Mouse (Mus musculus): ENCODE measurements at regions not wholly inside any gene's neighbourhood (a gene's known extent, or its start where the extent isn't known, plus 50 kb on each side); places are given as distances from the start of the nearest gene placed in this dataset.

- Histone ChIP-seq H3K27ac (ENCODE audit: low read length) (no peak overlapping the region), H3K9me3 (replicated peaks; ENCODE audit: control insufficient read depth, low read length) (no peaks in the 10 kb centered on the region), H3K4me1 (ENCODE audit: control insufficient read depth, low read depth, low read length) (no peaks in the 10 kb centered on the region), H3K36me3 (ENCODE audit: control insufficient read depth, insufficient read depth) (no peaks in the 10 kb centered on the region), H3K4me2 (ENCODE audit: low read depth, low read length) (no peak overlapping the region), H3K4me3 (ENCODE audit: low read depth, low read length) (no peak overlapping the region), H3K27me3 (ENCODE audit: control insufficient read depth, insufficient read depth, low read depth, low read length) (no peaks in the 10 kb centered on the region), H3K9ac (ENCODE audit: low read depth, low read length) (no peak overlapping the region)
- 46% methylated on average over 3 of the region's 3 CpGs for WGBS (ENCODE audit: insufficient replicate concordance)
- no peak for ATAC-seq (ENCODE audit: low read depth)
Measured at GRCm38 (mm10) chr1:88602241-88602640, 92.4 kb upstream of the Glrp1 start.

GRCm38 (mm10) chr1:88601801-88602200 lies 91.9 kb upstream of the Glrp1 start:
- H3K4me1 ChIP-seq (ENCODE audit: control insufficient read depth, low read depth, low read length): no peaks in the 10 kb centered on the region
- ATAC-seq (ENCODE audit: low read depth): no peak
- H3K4me2 ChIP-seq (ENCODE audit: low read depth, low read length): no peak overlapping the region
- no peaks in the 10 kb centered on the region for H3K9me3 ChIP-seq (replicated peaks; ENCODE audit: control insufficient read depth, low read length)
- no peaks in the 10 kb centered on the region for H3K27me3 ChIP-seq (ENCODE audit: control insufficient read depth, insufficient read depth, low read depth, low read length)
- no peak overlapping the region for H3K4me3 ChIP-seq (ENCODE audit: low read depth, low read length)
- 62% methylated on average over 8 of the region's 8 CpGs for WGBS (ENCODE audit: insufficient replicate concordance)
- H3K27ac ChIP-seq (ENCODE audit: low read length): no peak overlapping the region
- no peak overlapping the region for H3K9ac ChIP-seq (ENCODE audit: low read depth, low read length)
- no peaks in the 10 kb centered on the region for H3K36me3 ChIP-seq (ENCODE audit: control insufficient read depth, insufficient read depth)

- Histone ChIP-seq H3K36me3 (ENCODE audit: control insufficient read depth, insufficient read depth) (no peaks in the 10 kb centered on the region), H3K4me2 (ENCODE audit: low read depth, low read length) (no peak overlapping the region), H3K4me3 (ENCODE audit: low read depth, low read length) (no peak overlapping the region), H3K9ac (ENCODE audit: low read depth, low read length) (no peak overlapping the region), H3K27ac (ENCODE audit: low read length) (no peak overlapping the region), H3K4me1 (ENCODE audit: control insufficient read depth, low read depth, low read length) (no peaks in the 10 kb centered on the region), H3K9me3 (replicated peaks; ENCODE audit: control insufficient read depth, low read length) (no peaks in the 10 kb centered on the region), H3K27me3 (ENCODE audit: control insufficient read depth, insufficient read depth, low read depth, low read length) (no peaks in the 10 kb centered on the region)
- 62% methylated on average over 1 of the region's 1 CpGs for WGBS (ENCODE audit: insufficient replicate concordance)
- peak; percentile 73 for ATAC-seq (ENCODE audit: low read depth)
Measured at GRCm38 (mm10) chr1:88600145-88600544, 90.3 kb upstream of the Glrp1 start.

GRCm38 (mm10) chr1:88594484-88595254 lies 84.8 kb upstream of the Glrp1 start:
- no peak overlapping the region for H3K27ac ChIP-seq (ENCODE audit: low read length)
- H3K4me2 ChIP-seq (ENCODE audit: low read depth, low read length): no peak overlapping the region
- H3K4me1 ChIP-seq (ENCODE audit: control insufficient read depth, low read depth, low read length): no peaks in the 10 kb centered on the region
- no peaks in the 10 kb centered on the region for H3K36me3 ChIP-seq (ENCODE audit: control insufficient read depth, insufficient read depth)
- H3K4me3 ChIP-seq (ENCODE audit: low read depth, low read length): no peak overlapping the region
- H3K27me3 ChIP-seq (ENCODE audit: control insufficient read depth, insufficient read depth, low read depth, low read length): no peaks in the 10 kb centered on the region
- no peaks in the 10 kb centered on the region for H3K9me3 ChIP-seq (replicated peaks; ENCODE audit: control insufficient read depth, low read length)
- H3K9ac ChIP-seq (ENCODE audit: low read depth, low read length): no peak overlapping the region
- 51% methylated on average over 9 of the region's 9 CpGs for WGBS (ENCODE audit: insufficient replicate concordance)
- ATAC-seq (ENCODE audit: low read depth): no peak

- Histone ChIP-seq H3K4me3 (ENCODE audit: low read depth, low read length) (no peak overlapping the region), H3K9ac (ENCODE audit: low read depth, low read length) (no peak overlapping the region), H3K27ac (ENCODE audit: low read length) (no peak overlapping the region), H3K36me3 (ENCODE audit: control insufficient read depth, insufficient read depth) (no peaks in the 10 kb centered on the region), H3K27me3 (ENCODE audit: control insufficient read depth, insufficient read depth, low read depth, low read length) (no peaks in the 10 kb centered on the region), H3K4me1 (ENCODE audit: control insufficient read depth, low read depth, low read length) (no peaks in the 10 kb centered on the region), H3K9me3 (replicated peaks; ENCODE audit: control insufficient read depth, low read length) (no peaks in the 10 kb centered on the region), H3K4me2 (ENCODE audit: low read depth, low read length) (no peak overlapping the region)
- 71% methylated on average over 6 of the region's 6 CpGs for WGBS (ENCODE audit: insufficient replicate concordance)
- no peak for ATAC-seq (ENCODE audit: low read depth)
Measured at GRCm38 (mm10) chr1:88592036-88592435, 82.2 kb upstream of the Glrp1 start.

- no peak overlapping the region for H3K9ac ChIP-seq (ENCODE audit: low read depth, low read length)
Measured at GRCm38 (mm10) chr1:88590802-88591380, 81.0 kb upstream of the Glrp1 start.

GRCm38 (mm10) chr1:88588747-88589146 lies 78.9 kb upstream of the Glrp1 start:
- Histone ChIP-seq H3K27me3 (ENCODE audit: control insufficient read depth, insufficient read depth, low read depth, low read length) (no peaks in the 10 kb centered on the region), H3K27ac (ENCODE audit: low read length) (no peak overlapping the region), H3K9me3 (replicated peaks; ENCODE audit: control insufficient read depth, low read length) (no peaks in the 10 kb centered on the region), H3K4me2 (ENCODE audit: low read depth, low read length) (no peak overlapping the region), H3K4me1 (ENCODE audit: control insufficient read depth, low read depth, low read length) (no peaks in the 10 kb centered on the region), H3K9ac (ENCODE audit: low read depth, low read length) (no peak overlapping the region), H3K36me3 (ENCODE audit: control insufficient read depth, insufficient read depth) (no peaks in the 10 kb centered on the region), H3K4me3 (ENCODE audit: low read depth, low read length) (no peak overlapping the region)
- WGBS (ENCODE audit: insufficient replicate concordance): 29% methylated on average over 1 of the region's 1 CpGs
- ATAC-seq (ENCODE audit: low read depth): no peak

More at GRCm38 (mm10) chr1:88590802-88591380, 81.0 kb upstream of the Glrp1 start:
- Histone ChIP-seq H3K27ac (ENCODE audit: low read length) (no peak overlapping the region), H3K4me1 (ENCODE audit: control insufficient read depth, low read depth, low read length) (no peaks in the 10 kb centered on the region), H3K36me3 (ENCODE audit: control insufficient read depth, insufficient read depth) (no peaks in the 10 kb centered on the region), H3K27me3 (ENCODE audit: control insufficient read depth, insufficient read depth, low read depth, low read length) (no peaks in the 10 kb centered on the region), H3K4me3 (ENCODE audit: low read depth, low read length) (no peak overlapping the region), H3K9me3 (replicated peaks; ENCODE audit: control insufficient read depth, low read length) (no peaks in the 10 kb centered on the region), H3K4me2 (ENCODE audit: low read depth, low read length) (no peak overlapping the region)
- ATAC-seq (ENCODE audit: low read depth): no peak
- 64% methylated on average over 9 of the region's 9 CpGs for WGBS (ENCODE audit: insufficient replicate concordance)

- H3K27ac ChIP-seq (ENCODE audit: low read length): peak overlapping the region; percentile 37; the same call in 1 of the 2 replicates
- H3K9ac ChIP-seq (ENCODE audit: low read depth, low read length): no peak overlapping the region
- no peaks in the 10 kb centered on the region for H3K36me3 ChIP-seq (ENCODE audit: control insufficient read depth, insufficient read depth)
- H3K4me1 ChIP-seq (ENCODE audit: control insufficient read depth, low read depth, low read length): no peaks in the 10 kb centered on the region
- peak; percentile 74 for ATAC-seq (ENCODE audit: low read depth)
- no peaks in the 10 kb centered on the region for H3K9me3 ChIP-seq (replicated peaks; ENCODE audit: control insufficient read depth, low read length)
- WGBS (ENCODE audit: insufficient replicate concordance): 19% methylated on average over 13 of the region's 13 CpGs
- no peaks in the 10 kb centered on the region for H3K27me3 ChIP-seq (ENCODE audit: control insufficient read depth, insufficient read depth, low read depth, low read length)
- H3K4me3 ChIP-seq (ENCODE audit: low read depth, low read length): no peak overlapping the region
- H3K4me2 ChIP-seq (ENCODE audit: low read depth, low read length): no peak overlapping the region
Measured at GRCm38 (mm10) chr1:88586823-88587820, 77.3 kb upstream of the Glrp1 start.

Measured in liver, embryonic 16.5 days (tissue).